Mouse (Mus musculus): ENCODE results near the gene Rpl7l1. TPM values are rescaled to one million over a fixed set of nuclear protein-coding genes. Genes with fewer than 3 reads are reported as not detected.
"Not testable (repeated sequence)": the region's sequence is repeated elsewhere in the genome, so short reads cannot be mapped to it uniquely, and the experiment has no call there.

The Rpl7l1 gene
- polyA plus RNA-seq, 1 experiment from 2014 or later: 130 TPM

DNA sequence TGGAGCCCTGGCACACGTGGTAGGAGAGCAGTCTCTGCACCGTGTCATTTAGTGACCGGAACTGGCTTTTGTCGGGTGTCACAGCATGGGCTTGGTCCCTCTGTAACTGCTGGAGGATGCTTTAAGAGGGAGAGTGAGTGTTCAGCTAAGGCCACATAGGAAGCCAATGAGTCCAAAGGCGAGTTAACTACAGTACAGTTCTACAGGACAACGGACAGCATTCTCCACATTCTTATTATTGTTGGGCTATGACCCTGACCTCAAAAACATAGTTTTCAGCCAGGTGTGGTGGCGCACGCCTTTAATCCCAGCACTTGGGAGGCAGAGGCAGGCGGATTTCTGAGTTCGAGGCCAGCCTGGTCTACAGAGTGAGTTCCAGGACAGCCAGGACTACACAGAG, 25.9 kb upstream of the Rpl7l1 start:
- Histone ChIP-seq H3K9me3 (replicated peaks) (no peaks in the 10 kb centered on the region), H3K27ac (no peak overlapping the region), H3K27me3 (no peaks in the 10 kb centered on the region), H3K9ac (no peak overlapping the region), H3K4me3 (no peak overlapping the region), H3K4me1 (no peaks in the 10 kb centered on the region), H3K36me3 (peaks cover 65% of the 10 kb centered on the region), H3K4me2 (replicated peaks) (no peak overlapping the region)
- WGBS: 93% methylated on average over 10 of the region's 10 CpGs
- ATAC-seq (ENCODE audit: low FRiP score): no peak

DNA sequence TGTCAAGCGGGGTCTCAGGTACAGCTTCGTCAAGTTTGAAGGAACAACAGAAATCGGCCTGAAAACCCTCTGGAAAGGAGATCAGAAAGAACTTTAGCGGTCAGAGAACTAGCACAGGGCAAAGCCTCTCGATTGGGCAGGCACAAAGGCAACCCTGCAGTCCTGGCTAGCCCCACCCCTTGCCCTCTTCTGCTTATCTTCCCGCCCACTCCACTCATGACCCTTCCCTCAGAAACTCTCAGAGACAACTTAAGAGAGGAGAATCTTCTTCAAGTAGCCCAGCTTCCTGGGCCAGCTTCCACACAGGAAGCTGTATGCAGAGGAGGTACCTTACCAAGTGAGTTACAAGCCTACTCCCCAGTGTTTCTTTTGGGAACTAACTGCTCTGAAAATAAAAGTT, 19.3 kb upstream of the Rpl7l1 start:
- Histone ChIP-seq H3K27me3 (no peaks in the 10 kb centered on the region), H3K4me1 (peaks cover 7% of the 10 kb centered on the region; the same call in 1 of the 2 replicates), H3K4me3 (no peak overlapping the region), H3K36me3 (peaks cover 51% of the 10 kb centered on the region), H3K27ac (no peak overlapping the region), H3K9ac (no peak overlapping the region), H3K9me3 (replicated peaks) (no peaks in the 10 kb centered on the region), H3K4me2 (replicated peaks) (no peak overlapping the region)
- 88% methylated on average over 6 of the region's 6 CpGs for WGBS
- ATAC-seq (ENCODE audit: low FRiP score): no peak

DNA sequence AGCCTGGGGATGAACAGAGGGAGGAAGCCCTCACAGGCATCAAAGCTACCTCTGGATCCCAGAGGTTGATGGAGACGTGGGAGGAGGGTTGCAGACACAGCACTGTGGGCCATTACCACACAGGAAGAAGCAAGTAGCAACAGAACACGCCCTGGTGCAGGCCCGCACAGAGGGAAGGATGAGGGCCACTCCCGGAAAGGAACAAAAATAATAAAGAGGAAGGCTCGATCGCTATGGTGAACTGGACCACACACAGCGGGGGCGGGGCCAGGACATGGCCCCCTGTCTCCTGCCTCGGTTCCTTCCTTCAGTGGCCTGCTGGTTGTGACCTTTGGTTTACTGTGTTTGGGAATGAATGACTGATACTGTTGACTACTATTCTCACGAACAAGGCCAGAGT, 17.2 kb upstream of the Rpl7l1 start:
- Histone ChIP-seq H3K9ac (no peak overlapping the region), H3K27me3 (no peaks in the 10 kb centered on the region), H3K4me2 (replicated peaks) (no peak overlapping the region), H3K36me3 (peaks cover 31% of the 10 kb centered on the region), H3K4me3 (no peak overlapping the region), H3K27ac (no peak overlapping the region), H3K9me3 (replicated peaks) (no peaks in the 10 kb centered on the region), H3K4me1 (peaks cover 11% of the 10 kb centered on the region; the same call in 1 of the 2 replicates)
- 77% methylated on average over 10 of the region's 10 CpGs for WGBS
- no peak for ATAC-seq (ENCODE audit: low FRiP score)

DNA sequence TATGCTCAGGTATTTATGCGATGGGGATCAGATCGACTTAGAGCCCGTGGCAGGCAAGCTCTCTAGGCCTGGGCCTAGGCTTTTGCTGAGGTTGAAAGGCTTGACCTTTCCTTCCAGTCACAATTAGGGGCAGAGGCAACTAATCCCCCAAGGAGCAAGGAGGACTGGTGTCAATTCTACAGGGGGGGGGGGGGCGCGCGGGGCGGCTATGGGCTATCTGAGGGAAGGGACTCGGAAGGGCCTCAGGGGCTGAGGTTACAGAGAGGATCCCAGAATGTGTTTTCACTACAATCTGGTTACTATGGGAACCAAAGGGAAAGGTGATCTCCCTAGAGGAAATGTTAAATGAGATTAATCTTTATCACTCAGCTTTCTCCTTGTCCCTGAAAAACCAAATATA, 14.9 kb upstream of the Rpl7l1 start:
- Histone ChIP-seq H3K36me3 (peaks cover 28% of the 10 kb centered on the region), H3K4me2 (replicated peaks) (no peak overlapping the region), H3K9ac (no peak overlapping the region), H3K4me3 (no peak overlapping the region), H3K9me3 (replicated peaks) (no peaks in the 10 kb centered on the region), H3K27me3 (no peaks in the 10 kb centered on the region), H3K4me1 (peaks cover 11% of the 10 kb centered on the region; the same call in 1 of the 2 replicates), H3K27ac (no peak overlapping the region; the same call in 1 of the 2 replicates)
- no peak for ATAC-seq (ENCODE audit: low FRiP score)
- 51% methylated on average over 4 of the region's 8 CpGs for WGBS

DNA sequence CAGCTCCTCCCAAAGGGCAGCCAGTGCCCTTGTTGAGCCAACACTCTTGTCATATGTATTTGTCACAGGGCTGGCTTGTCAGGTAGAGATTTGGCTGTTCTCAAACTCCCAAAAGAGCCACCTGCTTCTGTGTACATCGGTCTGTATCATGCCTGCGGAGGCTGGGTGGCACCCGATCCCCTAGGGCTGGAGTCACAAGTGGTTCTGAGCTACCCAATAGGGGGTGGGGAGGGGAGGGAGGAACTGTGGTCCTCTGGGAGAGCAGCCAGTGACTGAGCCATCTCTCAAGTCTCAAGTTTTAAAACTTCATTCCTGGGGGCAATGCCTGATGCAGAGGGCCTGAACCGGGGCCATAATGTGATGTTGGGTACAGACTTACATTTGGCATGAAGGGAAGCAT, 14.3 kb upstream of the Rpl7l1 start:
- no peak for ATAC-seq (ENCODE audit: low FRiP score)
- Histone ChIP-seq H3K36me3 (peaks cover 28% of the 10 kb centered on the region), H3K9me3 (replicated peaks) (no peaks in the 10 kb centered on the region), H3K4me3 (no peak overlapping the region), H3K27ac (no peak overlapping the region), H3K4me1 (peaks cover 11% of the 10 kb centered on the region; the same call in 1 of the 2 replicates), H3K27me3 (no peaks in the 10 kb centered on the region), H3K4me2 (replicated peaks) (no peak overlapping the region), H3K9ac (no peak overlapping the region)
- 78% methylated on average over 4 of the region's 4 CpGs for WGBS

DNA sequence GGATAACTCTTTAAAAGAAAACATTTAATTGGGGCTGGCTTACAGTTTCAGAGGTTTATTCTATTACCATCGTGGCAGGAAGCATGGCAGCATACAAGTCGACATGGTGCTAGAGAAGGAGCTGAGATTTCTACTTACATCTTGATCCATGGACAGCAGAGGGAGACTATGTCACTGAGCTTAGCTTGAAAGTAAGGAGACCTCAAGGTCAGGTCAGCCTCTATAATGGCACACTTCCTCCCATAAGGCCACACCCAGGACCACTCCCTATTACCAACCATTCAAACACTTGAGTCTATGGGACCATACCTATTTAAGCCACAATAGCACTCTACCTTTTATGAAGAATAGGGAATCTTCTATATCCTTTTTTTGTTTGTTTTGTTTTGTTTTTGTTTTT, 10.5 kb upstream of the Rpl7l1 start:
- WGBS: 82% methylated on average over 2 of the region's 2 CpGs
- H3K4me1 ChIP-seq: peaks cover 11% of the 10 kb centered on the region; the same call in 1 of the 2 replicates
- H3K4me2 ChIP-seq (replicated peaks): no peak overlapping the region
- H3K36me3 ChIP-seq: no peaks in the 10 kb centered on the region
- H3K9me3 ChIP-seq (replicated peaks): no peaks in the 10 kb centered on the region
- H3K4me3 ChIP-seq: no peak overlapping the region
- H3K27me3 ChIP-seq: no peaks in the 10 kb centered on the region
- H3K27ac ChIP-seq: no peak overlapping the region
- no peak for ATAC-seq (ENCODE audit: low FRiP score)
- no peak overlapping the region for H3K9ac ChIP-seq

DNA sequence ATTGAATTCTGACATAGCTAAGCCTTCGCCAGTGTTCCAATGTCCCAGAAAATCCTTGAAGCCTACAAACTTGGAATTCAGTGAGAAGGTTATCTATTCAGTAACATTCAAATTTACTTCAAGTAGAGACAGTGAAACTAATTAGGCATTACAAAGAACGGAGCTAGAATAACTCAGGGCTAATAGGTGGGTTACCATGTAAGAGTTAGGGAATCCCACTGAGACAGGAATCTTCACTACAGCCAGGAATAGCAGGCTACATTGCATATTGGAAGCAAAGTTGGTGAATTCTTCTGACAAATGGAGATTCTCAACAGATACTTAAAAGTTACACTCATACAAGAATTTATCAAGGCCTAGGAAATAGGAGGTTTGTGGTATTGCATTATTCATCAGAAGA, 5.5 kb upstream of the Rpl7l1 start:
- not testable (repeated sequence) for H3K27me3 ChIP-seq; H3K4me3 ChIP-seq; H3K9ac ChIP-seq; H3K4me2 ChIP-seq (replicated peaks); ATAC-seq (ENCODE audit: low FRiP score); H3K36me3 ChIP-seq; H3K27ac ChIP-seq; H3K9me3 ChIP-seq (replicated peaks); H3K4me1 ChIP-seq
- 58% methylated on average over 2 of the region's 2 CpGs for WGBS

DNA sequence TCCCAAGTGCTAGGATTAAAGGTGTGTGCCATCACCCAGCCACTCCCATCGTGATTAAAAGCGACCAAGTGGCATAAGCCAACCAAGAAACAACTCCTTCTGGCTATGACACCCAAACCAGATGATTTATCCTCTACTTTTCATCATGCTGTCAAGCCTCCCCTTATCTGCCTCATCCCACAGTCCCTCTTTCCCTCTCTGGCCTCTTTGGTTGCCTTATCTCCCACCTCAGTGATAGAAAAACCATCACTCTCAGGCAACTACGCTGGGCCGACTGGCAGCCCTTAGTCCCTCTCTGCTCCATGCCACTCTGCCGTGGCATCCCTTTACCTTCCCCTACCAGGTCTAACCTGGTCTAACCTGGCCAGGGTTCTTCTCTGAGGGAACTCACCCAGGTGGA, 4.5 kb upstream of the Rpl7l1 start:
- H3K9ac ChIP-seq: no peak overlapping the region
- H3K27me3 ChIP-seq: no peaks in the 10 kb centered on the region
- no peaks in the 10 kb centered on the region for H3K36me3 ChIP-seq
- no peak overlapping the region for H3K4me3 ChIP-seq
- no peaks in the 10 kb centered on the region for H3K4me1 ChIP-seq
- no peak overlapping the region for H3K27ac ChIP-seq
- WGBS: 90% methylated on average over 5 of the region's 5 CpGs
- no peaks in the 10 kb centered on the region for H3K9me3 ChIP-seq (replicated peaks)
- no peak overlapping the region for H3K4me2 ChIP-seq (replicated peaks)
- no peak for ATAC-seq (ENCODE audit: low FRiP score)

DNA sequence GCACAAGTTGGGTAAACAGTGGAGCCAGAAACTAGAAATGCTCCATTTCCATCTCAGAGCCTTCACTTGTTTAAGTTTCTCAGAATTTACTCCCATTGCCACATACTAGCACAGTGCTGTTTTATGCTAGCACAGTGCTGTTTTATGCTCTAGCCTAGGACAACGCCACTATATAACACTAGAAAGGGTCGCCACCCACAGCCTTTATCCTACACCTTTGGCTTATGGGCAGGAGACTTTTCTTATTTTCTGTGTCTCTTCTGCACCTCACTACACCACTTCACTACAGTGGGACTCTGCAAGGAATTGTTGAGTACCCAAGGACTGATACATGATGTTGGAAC, 722 bp upstream of the Rpl7l1 start:
- no peak; the same call in 1 of the 2 replicates for ATAC-seq (ENCODE audit: low FRiP score)
- H3K4me1 ChIP-seq: peaks cover 12% of the 10 kb centered on the region
- no peaks in the 10 kb centered on the region for H3K9me3 ChIP-seq (replicated peaks)
- H3K4me3 ChIP-seq: peak overlapping the region; percentile 69
- no peaks in the 10 kb centered on the region for H3K27me3 ChIP-seq
- no peak overlapping the region for H3K9ac ChIP-seq
- peaks cover 25% of the 10 kb centered on the region for H3K36me3 ChIP-seq
- 84% methylated on average over 2 of the region's 2 CpGs for WGBS
- peak overlapping the region; percentile 63 for H3K4me2 ChIP-seq (replicated peaks)
- peak overlapping the region; percentile 92; the same call in 1 of the 2 replicates for H3K27ac ChIP-seq

DNA sequence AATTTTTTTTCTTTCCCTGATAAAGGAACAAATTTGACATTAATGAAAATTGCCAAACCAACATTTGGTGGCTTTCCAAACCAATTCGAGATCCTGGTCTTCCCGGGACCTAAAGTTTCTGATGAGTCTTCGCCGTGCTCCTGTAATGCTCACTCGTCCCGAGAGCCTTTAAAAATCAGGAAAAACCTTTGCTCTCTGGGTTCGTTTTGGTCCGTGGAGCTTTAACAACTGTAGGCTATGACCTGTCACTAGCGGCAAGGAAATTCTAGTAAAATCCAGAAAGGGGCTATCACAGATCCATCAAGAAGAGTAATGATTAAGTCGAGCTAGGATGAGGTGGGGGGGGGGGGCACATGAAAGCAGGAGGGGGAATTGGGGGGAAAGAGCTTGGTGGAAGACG, 596 bp downstream of the Rpl7l1 start:
- H3K4me1 ChIP-seq: peaks cover 12% of the 10 kb centered on the region
- H3K9ac ChIP-seq: peak overlapping the region; percentile 80
- peak overlapping the region; percentile 92 for H3K27ac ChIP-seq
- H3K4me2 ChIP-seq (replicated peaks): peak overlapping the region; percentile 63
- H3K27me3 ChIP-seq: no peaks in the 10 kb centered on the region
- ATAC-seq (ENCODE audit: low FRiP score): no peak; the same call in 1 of the 2 replicates
- peak overlapping the region; percentile 69 for H3K4me3 ChIP-seq
- WGBS: 6% methylated on average over 11 of the region's 11 CpGs
- peaks cover 37% of the 10 kb centered on the region for H3K36me3 ChIP-seq
- H3K9me3 ChIP-seq (replicated peaks): no peaks in the 10 kb centered on the region

DNA sequence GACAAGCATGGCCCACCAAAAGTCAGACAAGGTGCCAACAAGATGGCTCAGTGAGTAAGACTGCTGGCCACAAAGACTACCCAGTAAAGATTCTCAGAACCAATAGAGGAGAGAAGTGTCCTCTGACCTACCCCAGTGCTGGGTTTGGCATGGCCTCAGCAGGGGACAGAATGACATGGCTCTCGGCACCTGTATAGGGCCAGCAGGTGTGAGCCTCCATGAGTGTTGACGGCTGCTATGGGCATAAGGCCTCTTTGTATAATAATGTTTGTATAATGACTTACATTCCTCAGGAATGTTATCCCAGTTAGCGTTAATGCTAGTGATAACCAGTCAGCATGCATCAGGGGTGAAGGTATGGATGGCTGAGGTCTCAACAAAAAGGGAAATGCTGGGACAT, 6.4 kb downstream of the Rpl7l1 start:
- H3K4me2 ChIP-seq (replicated peaks): no peak overlapping the region
- no peaks in the 10 kb centered on the region for H3K9me3 ChIP-seq (replicated peaks)
- no peak overlapping the region for H3K4me3 ChIP-seq
- no peak overlapping the region for H3K9ac ChIP-seq
- H3K27ac ChIP-seq: no peak overlapping the region
- no peak for ATAC-seq (ENCODE audit: low FRiP score)
- H3K36me3 ChIP-seq: peaks cover 66% of the 10 kb centered on the region
- H3K4me1 ChIP-seq: peaks cover 24% of the 10 kb centered on the region
- 83% methylated on average over 3 of the region's 3 CpGs for WGBS
- no peaks in the 10 kb centered on the region for H3K27me3 ChIP-seq

DNA sequence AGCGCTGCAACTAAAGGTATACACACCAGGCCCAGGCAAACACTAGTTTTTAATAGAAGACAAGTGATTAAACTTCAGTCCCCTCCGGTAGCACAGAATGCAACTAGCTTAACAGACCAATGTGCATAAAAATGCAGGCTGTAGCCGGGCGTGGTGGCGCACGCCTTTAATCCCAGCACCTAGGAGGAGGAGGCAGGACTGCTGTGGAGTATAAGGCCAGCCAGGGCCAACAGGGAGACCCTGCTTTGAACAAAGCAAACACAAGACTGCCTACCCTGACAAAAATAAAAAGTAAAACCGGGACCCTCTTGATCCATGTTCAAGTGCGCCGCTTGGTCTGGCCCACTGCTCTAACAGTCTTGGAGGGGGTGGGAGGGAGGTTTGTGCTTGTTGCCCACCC, 7.4 kb downstream of the Rpl7l1 start:
- no peak for ATAC-seq (ENCODE audit: low FRiP score)
- H3K36me3 ChIP-seq: peaks cover 59% of the 10 kb centered on the region
- H3K9ac ChIP-seq: no peak overlapping the region
- no peak overlapping the region for H3K27ac ChIP-seq
- no peak overlapping the region for H3K4me3 ChIP-seq
- H3K4me2 ChIP-seq (replicated peaks): no peak overlapping the region
- no peaks in the 10 kb centered on the region for H3K9me3 ChIP-seq (replicated peaks)
- H3K27me3 ChIP-seq: no peaks in the 10 kb centered on the region
- H3K4me1 ChIP-seq: peaks cover 19% of the 10 kb centered on the region
- 94% methylated on average over 9 of the region's 9 CpGs for WGBS

DNA sequence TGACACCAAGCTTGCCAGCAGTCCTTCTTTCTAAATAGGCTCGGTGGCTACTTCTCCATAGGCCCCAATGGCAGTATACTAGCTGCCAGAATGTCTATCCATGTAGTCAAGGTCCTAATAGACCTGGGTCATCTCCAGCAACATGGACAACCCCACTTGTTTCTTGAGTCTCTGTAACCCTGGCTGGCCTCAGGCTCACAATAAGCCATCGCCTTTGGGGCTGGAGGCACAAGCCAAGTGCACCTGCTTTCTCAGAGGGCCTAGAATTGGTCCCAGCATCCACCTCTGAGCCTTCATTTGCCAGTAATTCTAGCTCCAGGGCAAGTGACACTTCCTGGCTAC, 8.4 kb downstream of the Rpl7l1 start:
- H3K4me2 ChIP-seq (replicated peaks): peak overlapping the region; percentile 89
- peaks cover 19% of the 10 kb centered on the region for H3K4me1 ChIP-seq
- H3K9ac ChIP-seq: no peak overlapping the region
- WGBS: 47% methylated on average over 2 of the region's 2 CpGs
- no peak overlapping the region for H3K27ac ChIP-seq
- no peaks in the 10 kb centered on the region for H3K9me3 ChIP-seq (replicated peaks)
- H3K4me3 ChIP-seq: peak overlapping the region; percentile 81; the same call in 1 of the 2 replicates
- H3K27me3 ChIP-seq: no peaks in the 10 kb centered on the region
- ATAC-seq (ENCODE audit: low FRiP score): no peak
- peaks cover 50% of the 10 kb centered on the region for H3K36me3 ChIP-seq

Data from hindbrain, embryonic 12.5 days (tissue).